Mouse (Mus musculus): ENCODE measurements around the gene Dytn.
"Not testable (repeated sequence)": the region's sequence is repeated elsewhere in the genome, so short reads cannot be mapped to it uniquely, and the experiment has no call there.

Dytn gene

DNA sequence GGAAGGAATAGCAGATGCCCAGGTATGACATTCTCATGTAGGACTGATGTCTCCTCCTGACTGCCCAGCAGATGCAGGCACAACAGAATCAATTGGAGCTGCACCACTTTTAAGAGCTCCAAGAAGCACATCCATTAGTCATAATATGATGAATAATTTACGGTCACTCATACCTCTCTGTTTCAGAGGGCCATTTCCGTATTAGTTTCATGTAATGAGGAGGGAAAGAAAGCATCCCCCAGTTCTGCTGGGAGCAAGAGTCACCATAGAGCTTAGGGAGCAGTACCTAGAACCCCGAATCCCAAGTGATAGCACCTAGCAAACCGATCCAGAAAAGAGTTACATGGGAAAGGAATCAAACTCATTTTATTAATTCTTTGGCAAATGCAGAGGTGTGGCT is at the start of gene Dytn:
Gene Dytn (minus strand): TSS at position 101 of the 400 bp plus-strand sequence.
- DNase-seq, result no peak

DNA sequence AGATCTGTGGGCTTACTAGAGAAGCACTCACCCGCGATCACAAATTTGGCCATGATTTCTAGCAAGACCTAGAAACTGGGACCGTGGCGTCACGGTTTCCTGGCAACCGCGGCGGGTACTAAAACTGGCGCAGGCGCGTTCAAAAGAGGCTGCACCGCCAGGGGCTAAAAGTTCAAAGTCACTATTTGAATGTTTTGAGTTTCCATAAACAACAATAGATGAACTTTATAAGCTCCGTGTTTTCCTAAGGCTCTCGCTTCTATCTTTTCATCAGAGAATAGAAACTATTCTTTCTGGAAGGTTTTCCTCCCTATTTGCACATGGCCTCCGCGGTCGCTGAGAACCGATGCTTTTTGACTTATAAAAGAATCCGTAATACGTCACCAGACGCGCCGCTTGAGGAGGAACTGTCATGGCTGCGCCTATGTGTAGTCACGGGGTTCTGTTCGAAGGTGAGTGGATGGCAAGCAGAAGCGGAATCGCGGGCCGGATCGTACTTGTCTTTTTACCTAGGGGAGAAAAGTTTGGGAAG is 43.6 kb upstream of the Dytn start, which contains the start of the genes Mdh1b and Fastkd2:
Gene Mdh1b (minus strand): TSS at position 79 of the 532 bp plus-strand sequence.
Gene Fastkd2 (plus strand): TSS at position 375 of the 532 bp plus-strand sequence.
- DNase-seq, result peak; percentile 67 to 77

DNA sequence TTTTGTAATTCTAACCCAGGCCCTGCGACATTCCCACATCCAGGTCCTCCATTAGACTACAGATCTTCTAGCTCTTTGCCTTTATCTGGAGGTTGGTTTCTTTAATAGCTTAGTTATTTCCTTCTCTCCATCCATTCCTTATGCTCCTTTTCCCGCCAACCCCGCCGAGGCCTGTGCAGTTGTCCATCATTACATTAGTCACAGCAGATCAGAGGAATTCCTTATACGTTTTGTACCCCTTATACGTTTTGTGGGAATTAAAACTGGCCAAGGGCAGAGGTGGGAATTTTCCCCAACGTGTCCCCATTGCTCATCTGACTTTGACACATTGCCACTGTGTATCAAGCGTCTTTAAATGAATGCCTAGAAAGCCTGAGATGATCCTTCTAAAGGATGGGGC is 43.1 kb upstream of the Dytn start:
- DNase-seq, result no peak

DNA sequence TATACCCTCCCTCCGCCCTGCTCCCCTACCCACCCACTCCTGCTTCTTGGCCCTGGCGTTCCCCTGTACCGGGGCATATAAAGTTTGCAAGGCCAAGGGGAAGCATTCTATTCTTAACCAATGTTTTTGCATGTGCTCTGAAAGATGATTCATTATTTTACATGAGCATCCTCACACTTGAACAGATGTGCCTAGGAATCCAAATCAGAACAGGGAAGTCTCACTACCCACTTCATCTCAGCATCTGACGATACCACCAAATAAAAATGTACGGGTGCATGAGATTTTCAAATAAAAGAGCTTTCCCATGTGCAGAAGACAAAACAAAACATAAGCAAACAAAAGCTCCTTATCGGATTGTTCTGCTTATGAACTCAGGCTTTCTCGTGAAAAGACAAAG is 33.4 kb upstream of the Dytn start:
- no peak for DNase-seq

DNA sequence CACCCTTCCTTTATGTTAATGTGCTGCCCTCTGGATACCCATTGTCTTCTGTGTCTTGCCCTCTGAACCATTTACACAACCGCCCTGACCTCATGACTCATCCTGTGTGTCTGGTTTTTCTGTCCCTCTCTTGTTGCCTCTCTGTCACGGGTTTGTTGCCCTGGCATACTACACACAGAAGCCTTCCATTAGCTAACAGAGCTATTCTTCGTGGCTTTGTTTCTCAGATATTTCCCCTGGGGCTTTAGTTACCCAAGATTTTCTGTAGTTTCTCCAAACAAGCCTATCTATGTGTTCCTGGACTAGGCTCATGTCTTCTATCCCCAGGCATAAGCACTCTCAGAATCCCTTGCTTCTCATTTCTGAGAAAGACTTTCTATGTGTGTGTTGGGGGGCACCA is 22.1 kb upstream of the Dytn start:
- DNase-seq, result no peak

DNA sequence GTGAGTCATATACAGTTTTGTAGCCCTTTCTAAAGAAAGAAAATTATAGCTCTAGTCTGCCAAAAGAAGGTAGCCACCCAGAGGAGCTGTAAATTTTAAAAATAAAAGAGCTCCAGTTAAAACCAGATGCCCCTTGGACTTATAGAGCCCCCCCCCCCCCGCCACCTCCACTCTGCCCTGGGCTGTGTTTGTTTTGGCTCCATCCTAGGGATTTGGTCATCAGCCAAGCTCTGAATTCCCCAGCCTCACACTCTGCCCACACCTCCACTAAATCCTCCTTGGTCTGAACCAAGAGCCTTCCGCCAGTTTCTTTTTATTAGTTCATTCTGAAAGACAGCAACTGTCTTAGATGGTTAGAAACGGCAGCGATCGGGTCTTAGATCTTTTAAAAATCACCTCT is 19.0 kb upstream of the Dytn start:
- no peak for DNase-seq

DNA sequence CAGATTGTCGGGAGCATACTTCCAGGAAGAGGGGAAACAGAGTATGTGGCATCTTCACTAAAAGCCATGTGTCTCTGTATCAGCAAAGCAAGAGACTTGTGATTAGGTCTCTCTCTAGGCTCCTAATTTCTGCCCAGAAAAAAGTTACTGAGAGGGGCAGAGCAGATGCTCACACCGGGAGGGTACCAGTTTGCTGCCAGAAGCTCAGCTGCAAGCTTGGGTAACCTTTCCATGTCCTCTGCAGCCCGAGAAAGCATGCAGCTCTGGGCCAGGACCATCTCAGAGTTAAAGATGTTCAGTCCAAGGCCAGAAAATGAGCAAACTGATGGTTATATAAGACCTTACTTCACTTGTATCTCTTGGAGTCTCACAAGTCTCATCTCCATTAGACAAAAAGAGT is 10.1 kb upstream of the Dytn start:
- DNase-seq, result no peak

DNA sequence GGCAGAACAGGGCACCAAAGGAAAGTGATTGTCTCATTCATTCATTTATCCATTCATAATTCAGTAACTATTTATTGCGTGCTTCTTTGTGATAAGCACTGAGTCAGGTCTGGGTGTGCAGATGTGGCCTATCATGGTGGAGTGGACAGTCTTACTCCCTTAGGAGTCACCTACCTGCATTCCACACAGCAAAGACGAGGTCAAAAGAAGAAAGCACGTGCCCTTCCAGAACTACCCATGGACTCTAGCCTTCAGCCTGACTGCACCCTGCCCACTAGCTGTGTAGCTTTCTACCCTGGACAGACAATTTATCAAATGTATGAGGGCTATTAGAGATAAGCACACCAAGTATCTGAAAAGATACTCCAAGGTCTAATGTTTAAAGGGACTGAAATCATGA is 10.8 kb downstream of the Dytn start:
- no peak for DNase-seq

DNA sequence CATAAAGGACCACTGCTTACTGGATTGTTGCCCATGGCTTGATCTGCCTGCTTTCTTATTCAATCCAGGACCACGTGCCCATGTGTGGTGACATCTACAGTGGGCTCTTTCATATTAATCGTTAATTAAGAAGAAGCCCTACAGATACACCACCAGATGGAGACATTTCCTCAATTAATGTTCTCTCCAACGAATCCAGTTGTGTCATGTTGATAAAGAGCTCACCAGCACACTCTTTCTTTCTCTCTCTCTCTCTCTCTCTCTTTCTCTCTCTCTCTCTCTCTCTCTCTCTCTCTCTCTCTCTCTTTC is 17.9 kb downstream of the Dytn start:
- DNase-seq, result no peak

DNA sequence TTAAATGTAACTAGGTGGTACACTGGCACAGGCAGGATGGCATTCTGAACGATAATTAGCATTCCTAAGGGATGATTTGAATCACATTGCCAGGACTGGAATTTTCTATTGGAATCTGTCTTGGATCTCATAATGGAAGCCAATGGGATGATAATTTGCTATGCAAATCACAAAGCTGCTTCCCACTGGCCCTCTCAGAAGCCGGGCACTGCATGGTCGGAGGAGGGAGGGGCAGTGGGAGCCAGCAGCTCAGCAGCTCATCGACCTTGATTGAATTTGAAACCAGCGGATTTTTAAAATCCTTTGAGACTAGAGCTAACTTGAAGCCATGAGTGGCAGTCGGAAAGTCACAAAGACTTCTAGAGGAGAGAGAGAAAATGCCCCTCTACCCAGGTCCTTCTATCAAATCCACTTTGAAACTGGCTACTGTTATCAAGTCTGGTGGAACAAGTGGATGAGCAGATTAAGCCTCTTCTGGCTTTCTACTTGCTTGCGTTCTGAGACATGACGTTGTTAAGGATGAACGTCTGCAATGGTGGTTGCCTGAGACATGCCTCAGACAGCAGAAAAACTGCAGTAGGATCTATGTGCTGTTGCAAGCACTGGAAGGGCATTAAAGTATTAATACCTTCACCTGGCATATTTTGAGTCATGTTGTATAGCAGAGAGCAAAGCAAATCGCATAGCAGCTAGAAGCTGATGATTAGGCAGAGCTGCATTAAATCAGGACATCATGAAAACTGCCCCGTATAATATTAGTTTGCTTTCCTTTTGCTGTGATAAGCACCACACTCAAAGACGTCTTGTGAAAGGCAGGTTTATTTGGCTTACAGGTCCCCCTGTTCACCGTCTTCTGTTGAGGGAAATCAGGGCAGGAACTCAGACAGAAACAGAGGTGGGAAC is 18.5 kb downstream of the Dytn start:
- no peak for DNase-seq

DNA sequence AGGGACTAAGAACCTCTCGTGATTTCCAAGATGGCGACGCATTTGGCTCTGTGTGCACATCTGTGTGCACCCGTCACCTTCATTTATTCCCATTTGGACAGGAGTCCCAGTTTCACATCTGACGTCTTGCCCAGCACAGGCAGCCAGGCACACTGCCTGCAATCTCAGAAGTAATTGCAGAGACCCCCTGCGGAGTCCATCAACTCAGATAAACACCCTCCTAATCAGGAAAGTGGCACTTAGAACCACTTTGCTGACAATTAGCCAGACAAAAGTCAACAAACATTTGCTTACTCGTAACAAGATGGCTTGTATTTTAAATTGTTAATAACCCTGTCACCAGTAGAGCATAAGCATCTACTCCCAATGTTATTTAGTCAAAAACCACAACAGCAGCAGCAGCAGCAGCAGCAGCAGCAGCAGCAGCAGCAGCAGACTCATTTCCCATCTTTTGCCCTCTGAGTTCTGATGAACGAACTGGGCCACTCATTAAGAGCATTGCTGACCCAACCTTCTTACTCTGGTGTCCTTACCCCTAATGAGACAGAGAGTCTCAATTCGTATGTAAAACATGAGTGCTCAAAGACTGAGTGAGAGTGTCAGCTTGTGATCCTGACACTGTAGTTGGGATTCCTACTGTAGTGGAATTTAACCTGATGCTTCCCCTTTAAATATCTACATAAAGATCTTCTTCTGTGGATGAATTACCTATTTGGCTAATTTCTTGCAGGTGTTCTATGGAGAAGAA is 19.4 kb downstream of the Dytn start:
- DNase-seq, result no peak

DNA sequence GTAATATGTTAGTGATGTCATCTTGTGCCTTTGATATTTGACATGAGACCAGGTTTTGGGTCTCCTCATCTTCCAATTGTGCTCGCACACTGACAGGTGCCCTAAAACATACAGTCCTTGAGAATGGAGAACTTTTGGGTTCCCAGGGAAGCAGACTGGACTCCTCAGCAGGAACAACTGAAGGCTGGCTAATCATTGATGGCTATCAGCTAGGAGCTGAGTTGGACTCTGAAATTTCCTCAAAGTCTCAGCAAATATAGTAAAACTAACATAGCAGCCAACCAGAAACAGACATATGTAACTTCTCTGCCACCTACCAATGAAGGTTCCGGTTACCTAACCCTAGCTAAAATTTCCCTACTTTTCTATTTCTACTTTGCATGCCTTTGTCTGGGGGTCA is 20.6 kb downstream of the Dytn start:
- no peak for DNase-seq

DNA sequence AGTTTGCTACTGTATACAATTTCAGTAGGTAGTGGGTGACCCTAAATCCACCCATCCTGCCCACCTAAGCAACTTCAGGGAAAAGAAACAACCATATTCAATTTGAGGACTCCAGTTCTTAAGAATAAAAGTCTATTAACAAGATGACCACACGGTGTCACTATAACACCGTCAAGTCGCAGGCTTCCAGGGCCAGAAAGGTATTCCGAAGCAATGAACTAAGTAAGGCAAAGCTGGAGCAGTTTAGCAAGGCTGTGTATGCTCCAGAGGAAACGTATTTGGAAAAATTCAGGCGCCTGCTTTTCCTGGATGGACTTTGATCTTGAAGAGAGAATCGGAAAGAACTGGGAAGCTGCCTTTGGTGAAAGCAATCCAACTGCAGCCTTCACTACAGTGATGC is 27.1 kb downstream of the Dytn start:
- peak in 1 of 2 experiments; percentile 20 for DNase-seq

DNA sequence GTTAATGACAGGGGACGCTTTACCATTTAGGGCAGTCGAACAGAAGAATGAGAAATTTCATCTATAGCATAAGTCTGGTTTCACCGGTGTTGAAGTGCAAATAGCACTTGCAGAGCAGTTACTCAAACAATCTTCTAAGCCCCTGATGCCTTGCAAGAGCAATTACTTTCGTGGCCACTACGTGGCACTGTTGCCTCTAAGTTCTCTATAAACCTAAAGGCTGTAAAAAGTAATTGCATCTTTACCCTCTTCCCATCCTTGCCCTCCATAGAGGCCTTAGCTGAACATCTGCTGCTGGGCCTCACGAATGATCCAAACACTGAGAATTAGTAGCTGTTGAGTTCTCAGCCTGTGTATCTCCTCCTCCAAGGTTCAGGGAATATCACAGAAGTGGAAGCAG is 28.7 kb downstream of the Dytn start:
- peak in 1 of 2 experiments; percentile 57 for DNase-seq

DNA sequence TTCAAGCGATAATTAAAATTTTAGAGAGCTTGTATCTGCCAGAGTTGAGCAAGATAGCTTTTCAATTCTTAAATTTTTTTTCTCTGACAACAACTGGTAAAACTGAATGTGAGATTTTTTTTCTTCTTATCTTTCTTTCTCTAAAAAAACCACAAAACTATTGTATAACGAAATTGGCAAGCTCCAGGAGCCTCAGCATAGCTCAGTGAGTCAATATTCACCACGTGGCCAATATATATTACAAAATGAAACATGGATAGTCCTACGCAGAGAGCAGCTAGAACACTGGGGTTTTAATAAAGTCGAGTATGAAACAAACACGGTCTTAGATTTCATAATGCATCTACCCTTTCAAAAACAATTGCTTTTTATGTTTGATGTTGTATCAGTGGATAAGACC is 46.8 kb downstream of the Dytn start:
- no peak for DNase-seq

DNA sequence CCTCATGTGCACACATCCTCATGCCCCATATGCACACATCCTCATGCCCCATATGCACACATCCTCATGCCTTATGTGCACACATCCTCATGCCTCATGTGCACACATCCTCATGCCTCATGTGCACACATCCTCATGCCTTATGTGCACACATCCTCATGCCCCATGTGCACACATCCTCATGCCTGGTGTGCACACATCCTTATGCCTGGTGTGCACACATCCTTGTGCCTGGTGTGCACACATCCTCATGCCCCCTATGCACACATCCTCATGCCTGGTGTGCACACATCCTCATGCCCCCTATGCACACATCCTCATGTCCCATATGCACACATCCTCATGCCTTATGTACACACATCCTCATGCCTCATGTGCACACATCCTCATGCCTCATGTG is 56.3 kb downstream of the Dytn start:
- DNase-seq, result not testable (repeated sequence)

DNA sequence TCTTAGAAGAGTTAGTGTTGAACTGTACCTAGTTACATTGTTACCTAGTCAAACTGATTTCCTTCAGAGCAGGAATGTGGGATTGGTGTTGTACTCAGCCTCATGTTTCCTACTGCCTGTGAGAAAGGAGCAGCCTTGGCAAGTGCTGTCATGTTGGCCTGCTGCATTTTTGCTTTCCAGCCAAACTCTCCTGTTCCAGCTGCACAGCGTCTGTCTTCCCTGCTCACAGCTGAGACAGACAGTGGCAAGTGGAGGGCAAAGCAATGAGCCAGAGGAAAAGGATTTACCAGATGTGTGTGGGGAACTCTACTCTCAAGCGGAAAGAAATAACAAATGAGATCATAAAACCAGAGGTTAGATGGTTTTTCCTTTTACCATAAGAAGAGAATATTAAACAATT is 58.5 kb downstream of the Dytn start:
- no peak for DNase-seq

DNA sequence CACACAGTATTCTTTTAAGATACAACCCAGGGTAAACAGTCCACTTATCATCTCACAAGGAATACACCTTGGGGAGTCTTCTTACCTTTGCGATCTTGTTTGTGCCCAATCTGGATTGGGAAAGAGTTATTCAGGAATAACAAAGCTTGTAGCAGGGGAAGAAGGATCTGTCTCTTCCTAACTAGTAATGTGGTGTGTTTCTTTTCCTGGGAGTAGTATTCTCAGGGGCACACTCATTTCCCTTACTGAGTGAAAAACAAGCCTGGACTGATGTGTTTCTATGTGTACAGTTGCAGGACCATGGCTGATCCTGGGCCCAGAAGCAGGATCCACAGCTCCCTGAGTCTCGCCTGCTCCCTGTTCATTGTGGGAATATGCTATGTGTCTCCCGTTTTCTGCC is 71.1 kb downstream of the Dytn start, which contains the start of gene Gm39653:
Gene Gm39653 (plus strand): TSS at position 301 of the 400 bp plus-strand sequence.
- no peak for DNase-seq

DNA sequence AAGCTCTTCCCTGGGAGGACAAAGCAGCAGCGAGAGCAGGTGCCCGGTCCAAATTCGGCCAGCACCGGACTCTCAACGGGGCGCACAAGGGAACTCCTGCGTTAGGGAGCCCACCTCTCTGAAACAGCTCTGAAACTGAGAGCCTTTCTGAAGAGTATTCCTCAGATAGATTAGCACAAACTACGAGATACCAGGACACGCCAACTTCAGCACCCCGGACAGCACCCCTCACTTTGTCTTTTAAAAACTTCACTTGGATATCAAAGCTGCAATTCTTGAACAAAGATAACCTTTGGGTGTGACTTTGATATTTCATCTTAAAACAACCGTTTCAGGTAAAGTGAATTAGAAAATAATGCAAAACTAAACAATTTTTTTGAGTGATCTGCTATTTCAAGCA is 72.1 kb downstream of the Dytn start:
- DNase-seq, result no peak

DNA sequence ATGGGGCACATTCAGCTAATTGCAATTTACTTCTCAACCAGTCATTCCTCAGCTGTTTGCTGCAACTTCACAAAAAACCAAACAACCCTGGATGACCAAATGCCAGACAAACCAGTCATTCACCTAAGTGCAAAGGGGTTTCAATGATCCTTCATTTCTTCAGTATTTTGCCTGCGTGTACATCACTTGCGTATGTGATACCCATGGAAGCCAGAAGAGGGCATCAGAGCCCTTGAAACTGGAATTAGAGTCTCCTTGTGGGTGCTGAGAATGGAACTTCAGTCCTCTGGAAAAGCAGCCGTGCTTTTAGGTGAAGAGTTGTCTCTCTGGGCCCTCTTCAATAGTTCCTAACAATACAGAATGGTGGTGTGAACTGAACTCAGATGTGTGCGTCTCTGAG is 77.1 kb downstream of the Dytn start:
- DNase-seq, result no peak

DNA sequence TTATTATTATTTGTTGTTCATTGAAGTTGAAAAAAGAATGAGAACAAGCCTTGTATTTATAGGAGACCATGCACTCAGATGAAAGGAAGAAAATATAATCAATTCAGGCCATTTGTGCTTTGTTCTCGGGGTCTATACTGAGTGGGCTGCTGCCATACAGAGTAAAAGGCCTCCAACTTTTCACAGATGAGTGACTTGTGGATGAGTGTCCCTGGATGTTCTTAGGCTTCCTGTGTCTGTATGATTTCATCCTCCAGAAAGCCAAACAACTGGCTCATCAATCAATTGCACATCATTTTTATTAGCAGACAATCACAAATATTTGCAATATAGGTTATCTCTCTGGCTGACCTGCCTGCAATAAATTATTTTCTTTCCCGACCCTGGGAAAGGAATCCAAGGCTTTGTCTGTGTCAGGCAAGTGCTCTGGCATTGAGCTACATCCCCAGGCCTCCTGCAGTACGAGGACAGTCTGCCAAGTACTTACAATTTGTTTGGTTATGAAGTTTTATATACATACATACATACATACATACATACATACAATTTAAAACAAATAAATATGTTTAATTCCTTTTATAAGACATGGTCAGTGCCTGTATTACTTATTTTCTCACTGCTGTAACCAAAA is 82.7 kb downstream of the Dytn start:
- DNase-seq, result no peak

DNA sequence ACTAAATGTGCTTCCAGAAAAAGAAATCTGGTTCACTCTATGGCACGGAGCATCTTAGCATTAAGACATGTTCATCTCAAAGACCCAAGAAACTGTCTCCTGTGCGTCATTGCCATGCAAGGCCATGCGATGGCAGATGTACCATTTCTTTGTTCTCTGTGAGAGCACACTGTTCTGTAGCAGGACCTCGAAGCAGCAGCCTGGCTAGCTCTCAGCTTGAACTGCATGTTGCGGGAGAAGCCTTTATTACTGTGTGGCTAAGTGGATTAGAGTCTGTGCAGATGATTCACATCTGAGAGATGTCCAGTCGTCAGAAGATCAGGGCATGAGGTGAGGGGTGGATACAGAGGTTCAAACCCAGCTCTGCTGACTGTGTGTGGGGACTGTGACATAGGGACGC is 99.9 kb downstream of the Dytn start:
- DNase-seq, result no peak

DNA sequence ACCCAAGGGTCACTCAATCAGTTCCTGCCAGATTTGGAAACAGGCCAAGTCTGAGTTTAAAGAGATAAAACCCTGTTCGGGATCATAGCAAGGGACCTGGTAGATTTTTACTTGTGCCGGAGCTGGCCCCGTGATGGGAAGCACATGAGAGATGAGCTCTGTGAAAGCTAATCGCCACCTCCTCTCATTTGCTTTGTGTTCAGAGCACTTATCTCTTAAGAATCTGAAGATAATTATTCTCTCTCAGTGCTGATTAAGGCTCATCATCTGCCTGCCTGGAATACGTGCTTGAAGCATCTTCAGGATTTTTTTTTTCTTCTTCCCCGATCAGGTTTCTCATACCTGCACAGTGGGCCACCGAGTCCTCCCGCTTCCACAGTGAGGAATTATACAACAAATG is 107.6 kb downstream of the Dytn start:
- DNase-seq, result no peak

All from spleen, adult 18-20 months (tissue).